Comparison of ENCODE assay signal across 16 mouse cellular contexts in genomic region chrX:74293431-74293830, GRCm38 (mm10). TPM values are rescaled to one million over a fixed set of nuclear protein-coding genes. Genes with fewer than 3 reads are reported as not detected.
DNase-seq lines count a peak whose midpoint lies in the region; TF ChIP-seq lines count a peak whose summit lies in the region.
"Had no signal": no experiment of that assay in that cellular context is flagged by ENCODE, and none has a peak within 500 bp of the region (broad histone marks: within the 10 kb centered on the region; RNA-seq: fewer than 3 reads in every experiment).

No protein-coding gene starts in this region.

- H3K27me3 ChIP-seq in MEL (ENCODE audit: control insufficient read depth in 1 of 2, insufficient read depth in 2 of 2, low read length in 2 of 2), result no peaks in the 10 kb centered on the region
- H3K27me3 ChIP-seq: CH12.LX had no signal

- H3K36me3 ChIP-seq in MEL (ENCODE audit: control insufficient read depth in 1 of 2, insufficient read depth in 2 of 2, low read length in 2 of 2), result peaks cover 0 to 9% of the 10 kb centered on the region in 2 experiments; a peak in 2 of 4 replicates

- TF ChIP-seq CTCF in MEL (IDR thresholded peaks at IDR 0.05 in 2 of 3, conservative IDR thresholded peaks at IDR 0.05 in 1 of 3; ENCODE audit: control insufficient read depth in 1 of 3, insufficient read depth in 1 of 3, low read depth in 2 of 3, low read length in 3 of 3, poor library complexity in 1 of 3, severe bottlenecking in 1 of 3), result no peak

- peak; percentile 54 for DNase-seq in MEL (ENCODE audit: low read depth, low spot score)
- DNase-seq in layer of hippocampus, adult 8-10 months (ENCODE audit: low spot score in 2 of 2), result no peak
- DNase-seq: adrenal gland, adult 2 months; adrenal gland, adult 8-10 months; adrenal gland, postnatal 10 days; adrenal gland, postnatal 14 days; adrenal gland, postnatal 25 days; adrenal gland, postnatal 36 days; B cell, adult 2 months; cerebellum, adult 11 months; cerebellum, adult 11-12 months; cerebellum, adult 18-20 months; cerebellum, adult 2 months; cerebellum, adult 8-10 months had no signal

- peaks cover 10% of the 10 kb centered on the region for H3K79me2 ChIP-seq in MEL (ENCODE audit: control insufficient read depth, insufficient read depth, low read length, poor library complexity)

- no peak overlapping the region for H3K4me3 ChIP-seq in MEL (ENCODE audit: control insufficient read depth in 1 of 2, insufficient read depth in 1 of 2, low read depth in 2 of 2, low read length in 2 of 2)

- TF ChIP-seq POLR2A in MEL (IDR thresholded peaks at IDR 0.05; ENCODE audit: control insufficient read depth in 1 of 2, insufficient read depth in 1 of 2, low read depth in 1 of 2, low read length in 2 of 2, poor library complexity in 1 of 2), result no peak

- TF ChIP-seq EP300 in MEL (IDR thresholded peaks at IDR 0.05; ENCODE audit: low read depth in 1 of 2, low read length in 2 of 2), result peak; percentile 66 to 84

- no peak overlapping the region for H3K9ac ChIP-seq in MEL (ENCODE audit: control insufficient read depth, low read depth, low read length, poor library complexity, severe bottlenecking)

- no peak for TF ChIP-seq RAD21 in MEL (IDR thresholded peaks at IDR 0.05; ENCODE audit: low read depth, low read length)

- H3K4me1 ChIP-seq in MEL (ENCODE audit: control insufficient read depth in 1 of 2, insufficient read depth in 2 of 2, low read length in 2 of 2), result peaks cover under 1 to 4% of the 10 kb centered on the region in 2 experiments; a peak in 3 of 4 replicates

- H3K9me3 ChIP-seq in MEL (replicated peaks; ENCODE audit: insufficient read depth, low read length), result no peaks in the 10 kb centered on the region
- H3K9me3 ChIP-seq: G1E had no signal

- H3K27ac ChIP-seq in MEL (ENCODE audit: control insufficient read depth, low read depth, low read length), result peak overlapping the region; percentile 16; the same call in 1 of the 2 replicates

TF ChIP-seq in MEL, 35 proteins besides CTCF, POLR2A, EP300 and RAD21:
- TF ChIP-seq GATA1 (IDR thresholded peaks at IDR 0.05; ENCODE audit: low read depth, low read length), result peak; percentile 90
- TF ChIP-seq TAL1 (IDR thresholded peaks at IDR 0.05; ENCODE audit: low read length), result peak; percentile 74
- peak; percentile 65 for TF ChIP-seq RCOR1 (IDR thresholded peaks at IDR 0.05; ENCODE audit: low read depth, low read length)
- no peak for TF ChIP-seq POLR2AphosphoS5 (IDR thresholded peaks at IDR 0.05; ENCODE audit: borderline replicate concordance, low read depth, low read length)
- peak; percentile 78 for TF ChIP-seq TCF12 (IDR thresholded peaks at IDR 0.05; ENCODE audit: low read depth, low read length)
- peak; percentile 34; the same call in 1 of the 2 replicates for TF ChIP-seq SIN3A (IDR thresholded peaks at IDR 0.05; ENCODE audit: low read length)
TF ChIP-seq in MEL: peak in this region for 5.

RNA-seq across cellular contexts. Expression of gene Atp6ap1, which starts 3.5 kb away (rescaled TPM):
- total RNA-seq in MEL (2012; rRNA removed), result 31.7 and 41.6 TPM in 2 replicates
- polyA plus RNA-seq in MEL (2012; ENCODE audit: insufficient read depth in 1 of 2, insufficient read length in 2 of 2, low read depth in 1 of 2, low replicate concordance in 2 of 2, missing spikeins in 1 of 2), result 100 to 1,000 TPM in 1 of 2 experiments, 10 to 100 TPM in 1; 75.5 to 355 TPM
- total RNA-seq in layer of hippocampus, adult 8-10 months (2022), result 100 to 1,000 TPM; 325 to 354 (median 338) TPM

RNA-seq across cellular contexts. Expression of gene Dnase1l1, which starts 11.3 kb away (rescaled TPM):
- 5.0 and 5.6 TPM in 2 replicates for total RNA-seq in MEL (2012; rRNA removed)
- polyA plus RNA-seq in MEL (2012; ENCODE audit: insufficient read depth in 1 of 2, insufficient read length in 2 of 2, low read depth in 1 of 2, low replicate concordance in 2 of 2, missing spikeins in 1 of 2), result 1 to 10 TPM in 1 of 2 experiments, not detected in 1; 9.5 TPM
- 1 to 10 TPM; 2.9 to 7.3 (median 5.2) TPM for total RNA-seq in layer of hippocampus, adult 8-10 months (2022)

RNA-seq across cellular contexts. Expression of gene Gdi1, which starts 11.4 kb away (rescaled TPM):
- total RNA-seq in MEL (2012; rRNA removed), result 5.2 and 6.4 TPM in 2 replicates
- polyA plus RNA-seq in MEL (2012; ENCODE audit: insufficient read depth in 1 of 2, insufficient read length in 2 of 2, low read depth in 1 of 2, low replicate concordance in 2 of 2, missing spikeins in 1 of 2), result 10 to 100 TPM in 1 of 2 experiments, not detected in 1; 24.5 TPM
- 100 to 1,000 TPM; 637 to 728 (median 671) TPM for total RNA-seq in layer of hippocampus, adult 8-10 months (2022)

RNA-seq across cellular contexts. Expression of gene Taz, which starts 11.7 kb away (rescaled TPM):
- 26.1 and 28.0 TPM in 2 replicates for total RNA-seq in MEL (2012; rRNA removed)
- 10 to 100 TPM in 1 of 2 experiments, not detected in 1; 34.1 TPM for polyA plus RNA-seq in MEL (2012; ENCODE audit: insufficient read depth in 1 of 2, insufficient read length in 2 of 2, low read depth in 1 of 2, low replicate concordance in 2 of 2, missing spikeins in 1 of 2)
- total RNA-seq in layer of hippocampus, adult 8-10 months (2022), result 10 to 100 TPM; 64.2 to 86.3 (median 75.9) TPM

RNA-seq across cellular contexts. Expression of gene Fam50a, which starts 19.4 kb away (rescaled TPM):
- 43.6 and 46.3 TPM in 2 replicates for total RNA-seq in MEL (2012; rRNA removed)
- polyA plus RNA-seq in MEL (2012; ENCODE audit: insufficient read depth in 1 of 2, insufficient read length in 2 of 2, low read depth in 1 of 2, low replicate concordance in 2 of 2, missing spikeins in 1 of 2), result 100 to 1,000 TPM in 1 of 2 experiments, 10 to 100 TPM in 1; 64.8 to 107 TPM
- total RNA-seq in layer of hippocampus, adult 8-10 months (2022), result 10 to 100 TPM; 28.7 to 39.4 (median 30.9) TPM

Comparison
In these comparisons a context has a peak if more than half of its experiments do, and no peak if none do; other contexts are left out.
1. RNA of gene Gdi1, which starts 11.4 kb away (total RNA-seq): 637 to 728 TPM in layer of hippocampus, adult 8-10 months; 5.2 to 6.4 TPM in MEL; every median in the first group is over 10 times any median in the second.